8 mouse cellular contexts compared by ENCODE assay signal in the genomic region with DNA sequence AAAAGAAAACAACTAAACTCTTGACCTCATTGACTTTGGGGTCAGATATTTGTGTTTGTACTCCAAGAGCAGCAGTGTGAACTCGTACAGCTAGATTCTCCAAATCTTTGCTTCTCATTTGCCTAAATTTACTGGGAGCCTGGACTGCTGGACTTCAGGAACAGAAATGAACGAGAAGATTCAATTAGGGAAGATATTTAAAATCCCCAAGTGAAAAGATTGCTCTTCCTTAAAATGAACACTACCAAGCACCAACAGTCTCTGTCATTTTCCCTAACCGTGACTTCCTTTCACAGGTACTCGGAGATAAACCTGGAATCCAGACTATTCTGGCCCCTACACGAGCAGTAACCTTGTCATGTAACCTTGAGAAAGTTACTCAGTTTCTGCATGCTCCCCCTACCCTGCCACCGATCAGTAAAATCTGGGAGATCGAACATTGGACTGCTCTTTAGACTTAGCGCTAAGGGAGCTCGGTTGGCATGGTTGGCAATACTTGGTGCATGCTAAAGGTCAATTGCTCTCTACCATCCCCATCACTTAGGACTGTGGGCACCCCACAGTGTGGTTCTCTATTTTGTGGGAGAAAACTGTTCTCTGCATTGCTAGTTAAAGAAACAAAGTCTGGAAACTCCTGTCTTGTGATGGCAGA. TPM values are rescaled to one million over a fixed set of nuclear protein-coding genes. Genes with fewer than 3 reads are reported as not detected.
DNase-seq lines count a peak whose midpoint lies in the region; ATAC-seq and TF ChIP-seq lines count a peak whose summit lies in the region.

No protein-coding gene starts in this region.

- 19% methylated on average over 9 of the region's 9 CpGs for WGBS in bone marrow, adult 2 months
- WGBS in hindbrain, embryonic 11.5 days = 28% methylated on average over 9 of the region's 9 CpGs
- WGBS in liver, embryonic 13.5 days (ENCODE audit: insufficient replicate concordance) = 16% methylated on average over 9 of the region's 9 CpGs

- H3K4me3 ChIP-seq in bone marrow, adult 2 months (replicated peaks; ENCODE audit: control insufficient read depth, low read depth, low read length) = peak overlapping the region; percentile 79
- H3K4me3 ChIP-seq in hindbrain, embryonic 11.5 days (ENCODE audit: low read depth, low read length) = peak overlapping the region; percentile 95
- peak overlapping the region; percentile 75 for H3K4me3 ChIP-seq in liver, embryonic 13.5 days (replicated peaks)

- no peak for ATAC-seq in hindbrain, embryonic 11.5 days (ENCODE audit: low FRiP score)
- no peak for ATAC-seq in liver, embryonic 13.5 days (ENCODE audit: low read depth)
- no peak for ATAC-seq in activated CD4-positive, CD25-positive, alpha-beta regulatory T cell, adult 4 months

- no peaks in the 10 kb centered on the region for H3K9me3 ChIP-seq in hindbrain, embryonic 11.5 days (ENCODE audit: control insufficient read depth, low read length)
- H3K9me3 ChIP-seq in liver, embryonic 13.5 days (replicated peaks) = no peaks in the 10 kb centered on the region

- H3K27me3 ChIP-seq in hindbrain, embryonic 11.5 days (ENCODE audit: control insufficient read depth, insufficient read depth, low read length) = no peaks in the 10 kb centered on the region
- H3K27me3 ChIP-seq in liver, embryonic 13.5 days = no peaks in the 10 kb centered on the region

- peak overlapping the region; percentile 58; the same call in 1 of the 2 replicates for H3K9ac ChIP-seq in hindbrain, embryonic 11.5 days (ENCODE audit: low read depth, low read length)
- peak overlapping the region; percentile 86 for H3K9ac ChIP-seq in liver, embryonic 13.5 days

- no peak for TF ChIP-seq CTCF in bone marrow, adult 2 months (IDR thresholded peaks at IDR 0.05; ENCODE audit: control insufficient read depth, insufficient read depth, low read length)

- no peaks in the 10 kb centered on the region; the same call in 1 of the 2 replicates for H3K4me1 ChIP-seq in bone marrow, adult 2 months (ENCODE audit: control insufficient read depth, insufficient read depth, low read length)
- H3K4me1 ChIP-seq in hindbrain, embryonic 11.5 days (replicated peaks; ENCODE audit: control insufficient read depth, insufficient read depth, low read length) = no peaks in the 10 kb centered on the region
- H3K4me1 ChIP-seq in liver, embryonic 13.5 days (replicated peaks) = peaks cover 40% of the 10 kb centered on the region

- no peaks in the 10 kb centered on the region for H3K36me3 ChIP-seq in hindbrain, embryonic 11.5 days (ENCODE audit: control insufficient read depth, insufficient read depth, low read length)
- no peaks in the 10 kb centered on the region for H3K36me3 ChIP-seq in liver, embryonic 13.5 days

- H3K4me2 ChIP-seq in hindbrain, embryonic 11.5 days (replicated peaks; ENCODE audit: low read depth, low read length) = peak overlapping the region; percentile 79
- H3K4me2 ChIP-seq in liver, embryonic 13.5 days = peak overlapping the region; percentile 92

- TF ChIP-seq POLR2A in bone marrow, adult 2 months (IDR thresholded peaks at IDR 0.05; ENCODE audit: borderline replicate concordance, control insufficient read depth, low read depth, low read length) = no peak

- DNase-seq in kidney, adult 18-20 months = peak; percentile 6
- DNase-seq in kidney, postnatal 14 days = no peak
- no peak for DNase-seq in hindbrain, embryonic 11.5 days (ENCODE audit: low spot score)
- no peak for DNase-seq in liver, embryonic 13.5 days
- no peak for DNase-seq in layer of hippocampus, postnatal 25 days (ENCODE audit: extremely low spot score in 1 of 2, low spot score in 1 of 2)
- DNase-seq in urinary bladder, postnatal 4 days (ENCODE audit: low spot score in 2 of 2) = no peak

- peak overlapping the region; percentile 55; the same call in 1 of the 2 replicates for H3K27ac ChIP-seq in bone marrow, adult 2 months (ENCODE audit: control insufficient read depth, insufficient read depth, low read depth, low read length, poor library complexity)
- H3K27ac ChIP-seq in hindbrain, embryonic 11.5 days (ENCODE audit: low read depth, low read length) = no peak overlapping the region
- peak overlapping the region; percentile 85 for H3K27ac ChIP-seq in liver, embryonic 13.5 days

RNA-seq across cellular contexts. Expression of a gene that starts 0.6 kb away (rescaled TPM):
- 2.8 and 8.6 TPM in 2 replicates for polyA plus RNA-seq in bone marrow, adult 2 months (2011; ENCODE audit: insufficient read depth, insufficient read length, low replicate concordance, missing spikeins)
- 11.5 and 13.4 TPM in 2 replicates for polyA plus RNA-seq in hindbrain, embryonic 11.5 days (2014; fragmentation: Nextera tagmentation; extraction: Ambion mirVana)
- polyA plus RNA-seq in liver, embryonic 13.5 days (2015; fragmentation: Nextera tagmentation; extraction: Ambion mirVana) = 0.87 and 1.1 TPM in 2 replicates
- 1 to 10 TPM; 1.5 to 2.3 TPM for polyA plus RNA-seq in activated CD4-positive, CD25-positive, alpha-beta regulatory T cell, adult 4 months (2017; shearing (Covaris generic))
- total RNA-seq in layer of hippocampus, postnatal 25 days (2021) = 10 to 100 TPM; 14.4 to 19.5 TPM

RNA-seq across cellular contexts. Expression of a gene that starts 47.9 kb away (rescaled TPM):
- polyA plus RNA-seq in bone marrow, adult 2 months (2011; ENCODE audit: insufficient read depth, insufficient read length, low replicate concordance, missing spikeins) = 1.6 and 2.1 TPM in 2 replicates
- 0.33 and 0.52 TPM in 2 replicates for polyA plus RNA-seq in hindbrain, embryonic 11.5 days (2014; fragmentation: Nextera tagmentation; extraction: Ambion mirVana)
- 2.2 and 2.3 TPM in 2 replicates for polyA plus RNA-seq in liver, embryonic 13.5 days (2015; fragmentation: Nextera tagmentation; extraction: Ambion mirVana)
- under 1 TPM; 0.53 to 0.64 TPM for polyA plus RNA-seq in activated CD4-positive, CD25-positive, alpha-beta regulatory T cell, adult 4 months (2017; shearing (Covaris generic))
- 1 to 10 TPM in 1 of 2 experiments, under 1 TPM in 1; 0.79 to 1.0 TPM for total RNA-seq in layer of hippocampus, postnatal 25 days (2021)
